Mouse (Mus musculus) brown adipose tissue, adult 24 weeks (tissue): ENCODE results near the gene Ankk1. TPM values are rescaled to one million over a fixed set of nuclear protein-coding genes. Genes with fewer than 3 reads are reported as not detected.

Source experiments
- H3K27ac ChIP-seq: fragments of 200-500 bp; replicated peaks from 2 replicates; pipeline ENCODE4 v1.5.1; 2012; ENCODE audit warnings: low read depth, mild to moderate bottlenecking, low read length
- H3K4me1 ChIP-seq: fragments of 200-500 bp; 2 replicates; pipeline ENCODE4 v1.6.1; 2012; ENCODE audit warnings: low read length, mixed read lengths; ENCODE audit not compliant: control insufficient read depth, insufficient read depth, insufficient read length
- H3K4me3 ChIP-seq: fragments of 200-500 bp; 2 replicates; pipeline ENCODE4 v1.5.1; 2012; ENCODE audit warnings: low read depth, mild to moderate bottlenecking, low read length, moderate library complexity; ENCODE audit not compliant: insufficient read depth
- polyA plus RNA-seq: library from polyadenylated mRNA; stranded (reverse); fragments of >200 nt; gene quantifications from 2 replicates; pipeline ENCODE4 v1.2.4, GENCODE M21; 2012; ENCODE audit not compliant: missing spikeins, insufficient read depth, insufficient read length

Ankk1 gene
- polyA plus RNA-seq, result not detected in 2 replicates

- Histone ChIP-seq H3K4me3 (no peak within 1 kb of the TSS), H3K4me1 (peaks cover 5% of the 10 kb centered on the region; the same call in 1 of the 2 replicates), H3K27ac (no peak within 1 kb of the TSS)
Measured at GRCm38 (mm10) chr9:49426921-49427320, at the start of gene Ankk1. Gene Ankk1 (minus strand): TSS chr9:49427021.

DNA sequence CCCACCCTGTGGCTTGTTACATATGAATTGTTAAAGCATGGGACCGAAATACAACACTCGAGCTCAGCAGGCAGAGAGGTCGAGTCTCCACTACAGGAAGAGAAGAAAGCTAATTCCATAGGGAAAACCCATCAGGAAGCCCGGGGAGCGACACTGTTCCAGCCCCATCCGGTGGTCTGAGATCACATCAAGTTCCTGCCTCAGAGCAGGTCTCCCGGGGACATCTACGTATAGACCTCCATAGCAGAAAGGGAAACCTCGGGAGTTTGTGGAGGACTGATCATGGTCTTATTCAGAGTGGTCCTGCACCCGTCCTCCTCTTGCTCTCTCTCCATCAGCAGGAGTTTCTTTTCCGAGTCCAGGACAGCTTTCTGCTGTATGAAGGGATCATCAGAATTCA is 45.3 kb upstream of the Ankk1 start:
- Histone ChIP-seq H3K4me1 (no peaks in the 10 kb centered on the region), H3K27ac (no peak overlapping the region), H3K4me3 (no peak overlapping the region)

DNA sequence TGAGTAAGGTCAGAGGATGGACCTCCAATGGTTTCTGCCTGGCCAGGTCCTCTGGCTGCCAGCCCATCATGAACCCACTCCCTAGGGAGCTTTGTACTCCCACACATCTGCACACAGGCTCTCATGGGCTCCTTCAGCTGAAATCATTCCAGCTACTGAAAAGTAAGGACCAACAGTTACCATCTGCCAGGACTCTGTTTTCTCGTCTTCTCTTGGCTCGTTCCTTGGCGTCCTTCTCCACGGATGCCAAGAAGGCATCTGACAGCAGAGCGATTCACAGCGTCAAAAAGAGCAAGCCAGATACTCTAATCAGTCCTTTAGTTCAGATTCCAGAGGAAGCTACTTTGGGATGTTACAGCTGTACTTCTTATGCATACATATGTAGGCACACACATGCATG is 44.1 kb upstream of the Ankk1 start:
- Histone ChIP-seq H3K4me3 (no peak overlapping the region), H3K27ac (no peak overlapping the region), H3K4me1 (no peaks in the 10 kb centered on the region)

- Histone ChIP-seq H3K27ac (no peak overlapping the region), H3K4me3 (no peak overlapping the region), H3K4me1 (no peaks in the 10 kb centered on the region)
Measured at GRCm38 (mm10) chr9:49470006-49470405, 43.2 kb upstream of the Ankk1 start.

DNA sequence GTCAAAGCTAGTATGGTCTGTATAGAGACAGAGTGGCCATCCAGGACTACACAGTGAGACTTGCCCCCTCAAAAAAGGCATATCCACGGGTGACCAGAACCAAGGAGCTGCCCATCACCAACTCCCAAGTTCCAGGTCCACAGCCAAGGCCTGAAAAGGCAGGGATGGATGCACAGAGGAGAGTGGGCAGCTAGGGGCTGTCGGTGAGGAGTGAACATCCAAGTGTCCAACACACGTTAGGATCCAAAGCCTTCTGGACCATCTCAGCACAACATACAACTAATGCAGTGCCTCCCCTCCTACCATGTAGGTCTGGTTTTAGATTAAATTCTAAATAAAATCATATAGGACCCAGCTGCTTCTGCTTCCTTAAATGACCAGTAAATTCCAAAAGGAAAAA is 29.3 kb upstream of the Ankk1 start:
- no peak overlapping the region for H3K27ac ChIP-seq
- H3K4me3 ChIP-seq, result no peak overlapping the region

DNA sequence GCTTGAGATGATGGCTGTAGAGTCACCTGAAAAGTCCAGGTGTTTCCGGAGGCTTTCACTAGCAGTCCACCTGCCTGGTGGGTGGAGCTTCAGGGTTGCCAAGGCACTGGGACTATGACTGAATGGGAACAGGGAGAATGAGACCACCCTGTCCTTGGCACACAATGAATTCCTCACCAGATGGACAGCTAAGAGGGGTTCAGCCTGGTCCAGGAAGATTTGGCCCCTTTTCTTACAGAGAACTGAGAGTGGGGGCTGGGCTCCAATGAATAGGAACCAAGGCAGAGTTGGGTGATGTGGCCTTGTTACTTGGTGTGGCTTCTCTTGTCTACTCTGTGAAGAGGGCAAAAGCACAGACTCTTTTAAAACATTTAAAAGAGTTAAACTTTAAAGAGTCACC is 25.6 kb upstream of the Ankk1 start:
- no peaks in the 10 kb centered on the region for H3K4me1 ChIP-seq
- H3K27ac ChIP-seq, result no peak overlapping the region

More for the DNA sequence above, 29.3 kb upstream of the Ankk1 start:
- H3K4me1 ChIP-seq, result no peaks in the 10 kb centered on the region

DNA sequence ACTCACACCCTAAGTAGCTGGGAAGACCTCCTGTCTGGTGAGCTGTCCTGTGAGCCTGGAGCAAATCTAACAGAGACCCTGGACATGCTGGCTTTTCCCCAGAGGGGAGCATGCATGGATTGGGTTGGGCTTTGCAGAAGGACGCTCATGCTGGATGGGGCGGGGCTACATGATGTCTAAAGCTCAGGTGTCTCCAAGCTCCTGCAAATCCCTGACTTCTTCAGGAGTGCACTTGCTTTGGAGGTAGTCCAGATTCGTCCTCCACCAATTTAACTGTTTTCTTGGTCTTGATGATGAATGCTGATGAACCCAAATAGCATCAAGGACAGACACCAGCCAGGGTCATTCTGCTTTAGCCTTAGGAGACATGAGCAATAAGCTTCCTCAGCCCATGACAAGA is 23.7 kb upstream of the Ankk1 start:
- peaks cover 3% of the 10 kb centered on the region; the same call in 1 of the 2 replicates for H3K4me1 ChIP-seq
- no peak overlapping the region for H3K4me3 ChIP-seq
- no peak overlapping the region for H3K27ac ChIP-seq

More for the DNA sequence above, 25.6 kb upstream of the Ankk1 start:
- H3K4me3 ChIP-seq, result no peak overlapping the region

DNA sequence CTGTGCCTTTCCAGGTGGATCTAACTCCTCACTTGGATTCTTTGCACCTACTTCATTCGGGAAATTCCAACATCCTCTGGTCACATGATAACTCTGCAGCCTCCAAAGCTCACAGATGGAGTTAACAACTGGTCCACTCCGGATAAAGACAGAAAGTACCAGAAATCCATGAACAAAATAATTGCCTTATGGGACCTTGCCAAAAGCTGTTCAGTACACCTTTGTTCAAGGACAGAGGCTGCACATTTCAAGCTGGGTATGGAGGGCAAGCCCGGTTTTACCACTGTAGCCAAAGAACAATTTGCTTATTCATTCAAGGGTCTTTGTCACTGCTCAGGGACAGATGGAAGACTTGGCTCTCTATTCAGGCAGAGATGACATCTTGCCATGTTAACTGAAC is 15.8 kb upstream of the Ankk1 start:
- Histone ChIP-seq H3K27ac (no peak overlapping the region), H3K4me1 (peaks cover 3% of the 10 kb centered on the region; the same call in 1 of the 2 replicates), H3K4me3 (no peak overlapping the region)

GRCm38 (mm10) chr9:49427478-49427877 is 657 bp upstream of the Ankk1 start:
- Histone ChIP-seq H3K27ac (no peak overlapping the region), H3K4me3 (no peak overlapping the region), H3K4me1 (peaks cover 5% of the 10 kb centered on the region; the same call in 1 of the 2 replicates)

DNA sequence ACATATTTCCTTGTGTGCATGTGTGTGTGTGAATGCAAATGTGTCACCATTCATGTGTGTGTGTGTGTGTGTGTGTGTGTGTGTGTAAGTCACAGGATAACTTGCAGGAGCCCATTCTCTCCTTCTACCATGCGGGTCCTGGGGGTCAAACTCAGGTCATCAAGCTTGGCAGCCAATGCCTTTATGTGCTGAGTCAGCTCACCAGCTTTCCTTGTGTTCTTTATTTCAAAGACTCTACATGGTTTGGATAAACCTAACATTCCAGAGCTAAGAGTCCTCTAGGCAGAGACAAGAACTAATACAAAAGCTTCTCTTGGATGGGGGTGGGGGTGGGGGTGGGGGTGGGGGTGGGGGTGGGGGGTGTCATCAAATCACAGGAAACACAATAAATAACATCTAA is 1.2 kb downstream of the Ankk1 start:
- Histone ChIP-seq H3K27ac (no peak overlapping the region), H3K4me3 (no peak overlapping the region), H3K4me1 (peaks cover 5% of the 10 kb centered on the region; the same call in 1 of the 2 replicates)

GRCm38 (mm10) chr9:49423866-49424265 is 3.0 kb downstream of the Ankk1 start:
- Histone ChIP-seq H3K4me1 (peaks cover 2% of the 10 kb centered on the region; the same call in 1 of the 2 replicates), H3K4me3 (no peak overlapping the region), H3K27ac (no peak overlapping the region)

DNA sequence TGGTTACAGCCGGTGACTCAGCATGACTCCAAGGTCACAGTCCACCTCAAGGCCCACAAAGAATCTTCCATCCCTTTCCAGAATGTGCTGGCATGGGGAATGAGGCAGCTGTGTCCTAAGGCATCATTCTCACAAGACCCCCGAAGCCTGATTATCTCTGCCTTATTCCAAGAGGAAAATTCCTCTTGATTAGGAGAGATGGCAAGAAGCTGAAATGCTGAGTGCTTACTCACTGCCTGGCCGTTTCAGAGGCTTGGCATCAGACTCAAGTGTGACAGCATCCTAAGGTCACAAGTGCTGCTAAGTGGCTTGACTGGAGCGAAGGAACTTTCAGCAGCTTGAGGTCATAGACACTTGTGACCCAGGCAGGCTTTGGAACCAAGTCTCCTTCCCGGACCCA is 16.2 kb downstream of the Ankk1 start:
- no peak overlapping the region for H3K27ac ChIP-seq
- H3K4me3 ChIP-seq, result no peak overlapping the region

GRCm38 (mm10) chr9:49407028-49407427 is 19.8 kb downstream of the Ankk1 start:
- H3K4me3 ChIP-seq, result no peak overlapping the region
- no peak overlapping the region for H3K27ac ChIP-seq
- H3K4me1 ChIP-seq, result no peaks in the 10 kb centered on the region

More for the DNA sequence above, 16.2 kb downstream of the Ankk1 start:
- H3K4me1 ChIP-seq, result no peaks in the 10 kb centered on the region

DNA sequence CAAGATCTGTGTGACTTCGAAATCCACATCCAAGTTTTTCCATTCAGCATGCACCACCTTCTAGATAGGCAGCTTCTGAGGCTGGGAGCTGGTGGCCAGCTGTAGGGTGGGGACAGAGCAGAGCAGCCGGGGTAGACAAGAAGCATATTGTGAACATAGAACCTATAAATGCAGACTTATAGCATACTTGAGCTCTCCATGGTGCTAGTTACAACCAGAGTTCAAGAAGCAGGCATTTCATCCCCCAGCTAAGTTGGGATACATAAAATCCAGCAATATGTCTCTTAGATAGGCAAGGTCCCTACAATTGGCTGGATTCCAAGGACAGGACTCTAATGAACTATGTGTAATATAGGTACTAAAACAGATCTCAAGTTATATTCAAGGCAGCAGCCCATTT is 23.1 kb downstream of the Ankk1 start:
- no peak overlapping the region for H3K4me3 ChIP-seq
- H3K4me1 ChIP-seq, result no peaks in the 10 kb centered on the region
- no peak overlapping the region for H3K27ac ChIP-seq

DNA sequence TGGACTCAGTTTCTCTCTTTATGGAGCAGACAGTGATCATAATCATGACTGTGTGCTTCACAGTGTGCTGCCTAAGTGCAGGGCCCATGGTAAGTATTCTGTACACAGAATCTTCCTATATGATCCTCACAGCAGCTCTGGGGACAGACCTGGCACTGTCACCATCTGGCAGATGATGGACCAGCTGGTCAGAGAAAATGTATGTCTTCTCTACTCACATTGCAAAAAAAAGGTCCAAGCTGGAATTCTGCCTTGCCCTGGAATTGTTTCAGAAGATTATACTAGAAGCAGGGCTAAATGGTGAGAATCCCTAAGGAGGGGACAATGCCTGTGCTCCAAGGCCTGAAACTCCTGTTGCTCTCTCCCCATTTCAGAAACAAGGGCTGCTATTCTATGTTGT is 30.8 kb downstream of the Ankk1 start:
- no peak overlapping the region for H3K27ac ChIP-seq

GRCm38 (mm10) chr9:49392242-49392641 is 34.6 kb downstream of the Ankk1 start:
- H3K4me3 ChIP-seq, result no peak overlapping the region
- H3K4me1 ChIP-seq, result no peaks in the 10 kb centered on the region
- no peak overlapping the region for H3K27ac ChIP-seq

More for the DNA sequence above, 30.8 kb downstream of the Ankk1 start:
- no peak overlapping the region for H3K4me3 ChIP-seq
- H3K4me1 ChIP-seq, result no peaks in the 10 kb centered on the region
